Comparison of ENCODE assay signal across 14 mouse cellular contexts in genomic region chr14:102811022-102811421, GRCm38 (mm10).
DNase-seq lines count a peak whose midpoint lies in the region; ATAC-seq and TF ChIP-seq lines count a peak whose summit lies in the region.
"Had no signal": no experiment of that assay in that cellular context is flagged by ENCODE, and none has a peak within 500 bp of the region (broad histone marks: within the 10 kb centered on the region; RNA-seq: fewer than 3 reads in every experiment).

No protein-coding gene starts in this region.

- H3K4me2 ChIP-seq in heart, embryonic 12.5 days = no peak overlapping the region
- H3K4me2 ChIP-seq in liver, postnatal 0 days (ENCODE audit: low read depth, low read length) = peak overlapping the region; percentile 45
- no peak overlapping the region for H3K4me2 ChIP-seq in liver, embryonic 11.5 days
- no peak overlapping the region for H3K4me2 ChIP-seq in intestine, embryonic 16.5 days (ENCODE audit: low read depth, low read length)
- no peak overlapping the region for H3K4me2 ChIP-seq in stomach, embryonic 15.5 days
- H3K4me2 ChIP-seq: forebrain, embryonic 13.5 days; lung, embryonic 14.5 days had no signal

- H3K27me3 ChIP-seq in heart, embryonic 12.5 days (replicated peaks) = no peaks in the 10 kb centered on the region
- H3K27me3 ChIP-seq in liver, postnatal 0 days (ENCODE audit: insufficient read depth, low read length) = no peaks in the 10 kb centered on the region
- no peaks in the 10 kb centered on the region for H3K27me3 ChIP-seq in liver, embryonic 11.5 days (replicated peaks; ENCODE audit: control insufficient read depth, insufficient read depth, low read length)
- H3K27me3 ChIP-seq in intestine, embryonic 16.5 days (replicated peaks; ENCODE audit: control insufficient read depth, insufficient read depth, low read length) = no peaks in the 10 kb centered on the region
- H3K27me3 ChIP-seq in stomach, embryonic 15.5 days (replicated peaks) = no peaks in the 10 kb centered on the region
- H3K27me3 ChIP-seq: forebrain, embryonic 13.5 days had no signal

- peaks cover 19% of the 10 kb centered on the region for H3K4me1 ChIP-seq in heart, embryonic 12.5 days (replicated peaks)
- H3K4me1 ChIP-seq in liver, postnatal 0 days (ENCODE audit: insufficient read depth) = peaks cover 13% of the 10 kb centered on the region
- no peaks in the 10 kb centered on the region for H3K4me1 ChIP-seq in liver, embryonic 11.5 days (replicated peaks; ENCODE audit: control insufficient read depth, insufficient read depth, low read length)
- H3K4me1 ChIP-seq in intestine, embryonic 16.5 days (ENCODE audit: control insufficient read depth, insufficient read depth, low read length) = peaks cover 4% of the 10 kb centered on the region
- 0 out of 2 replicates have a peak, but pooled peaks cover 3% of the 10 kb centered on the region for H3K4me1 ChIP-seq in stomach, embryonic 15.5 days
- H3K4me1 ChIP-seq: forebrain, embryonic 13.5 days had no signal

- WGBS in heart, embryonic 12.5 days = 61% methylated on average over 5 of the region's 5 CpGs
- 34% methylated on average over 5 of the region's 5 CpGs for WGBS in liver, postnatal 0 days (ENCODE audit: insufficient replicate concordance)
- WGBS in liver, embryonic 11.5 days = 52% methylated on average over 5 of the region's 5 CpGs
- 56% methylated on average over 5 of the region's 5 CpGs for WGBS in intestine, embryonic 16.5 days
- 53% methylated on average over 5 of the region's 5 CpGs for WGBS in stomach, embryonic 15.5 days

- no peak overlapping the region for H3K4me3 ChIP-seq in heart, embryonic 12.5 days
- no peak overlapping the region for H3K4me3 ChIP-seq in liver, postnatal 0 days (ENCODE audit: low read depth, low read length)
- no peak overlapping the region for H3K4me3 ChIP-seq in liver, embryonic 11.5 days (ENCODE audit: low read depth, low read length)
- no peak overlapping the region for H3K4me3 ChIP-seq in intestine, embryonic 16.5 days (ENCODE audit: low read length)
- no peak overlapping the region for H3K4me3 ChIP-seq in stomach, embryonic 15.5 days (replicated peaks)
- H3K4me3 ChIP-seq: forebrain, embryonic 13.5 days had no signal

- peak; percentile 86 for DNase-seq in heart, adult 11 months
- DNase-seq in liver, postnatal 0 days = no peak
- DNase-seq in liver, embryonic 11.5 days (ENCODE audit: low spot score) = no peak
- DNase-seq in thymus, postnatal 25 days = no peak
- no peak for DNase-seq in right cerebral cortex, postnatal 25 days
- DNase-seq: adrenal gland, adult 2 months; cerebellum, postnatal 10 days; layer of hippocampus, adult 9-11 months had no signal

- no peak for ATAC-seq in heart, embryonic 12.5 days (ENCODE audit: insufficient number of reproducible peaks, low FRiP score)
- no peak for ATAC-seq in liver, postnatal 0 days
- no peak for ATAC-seq in liver, embryonic 11.5 days (replicated peaks; ENCODE audit: low FRiP score)
- ATAC-seq in intestine, embryonic 16.5 days = no peak
- ATAC-seq in stomach, embryonic 15.5 days (ENCODE audit: insufficient read depth, low FRiP score, low read depth) = no peak
- ATAC-seq: forebrain, embryonic 13.5 days; hindbrain, postnatal 0 days had no signal

- TF ChIP-seq EP300 in liver, postnatal 0 days (IDR thresholded peaks at IDR 0.05; ENCODE audit: low read depth) = no peak

- H3K36me3 ChIP-seq in heart, embryonic 12.5 days = no peaks in the 10 kb centered on the region
- no peaks in the 10 kb centered on the region for H3K36me3 ChIP-seq in liver, postnatal 0 days (replicated peaks; ENCODE audit: insufficient read depth, low read length)
- no peaks in the 10 kb centered on the region for H3K36me3 ChIP-seq in liver, embryonic 11.5 days (ENCODE audit: control insufficient read depth, insufficient read depth, low read length)
- no peaks in the 10 kb centered on the region for H3K36me3 ChIP-seq in intestine, embryonic 16.5 days (ENCODE audit: control insufficient read depth, insufficient read depth, low read length)
- H3K36me3 ChIP-seq in stomach, embryonic 15.5 days = no peaks in the 10 kb centered on the region

- no peak for TF ChIP-seq CTCF in liver, postnatal 0 days (IDR thresholded peaks at IDR 0.05; ENCODE audit: low read depth)

- H3K9ac ChIP-seq in heart, embryonic 12.5 days = no peak overlapping the region
- no peak overlapping the region for H3K9ac ChIP-seq in liver, postnatal 0 days (replicated peaks)
- no peak overlapping the region for H3K9ac ChIP-seq in liver, embryonic 11.5 days (ENCODE audit: low read depth, low read length)
- H3K9ac ChIP-seq in intestine, embryonic 16.5 days (ENCODE audit: low read depth, low read length) = no peak overlapping the region
- H3K9ac ChIP-seq in stomach, embryonic 15.5 days = no peak overlapping the region
- H3K9ac ChIP-seq: forebrain, embryonic 13.5 days; lung, embryonic 14.5 days had no signal

- H3K9me3 ChIP-seq in heart, embryonic 12.5 days (replicated peaks) = no peaks in the 10 kb centered on the region
- H3K9me3 ChIP-seq in liver, postnatal 0 days (ENCODE audit: low read length) = no peaks in the 10 kb centered on the region
- no peaks in the 10 kb centered on the region for H3K9me3 ChIP-seq in liver, embryonic 11.5 days (ENCODE audit: control insufficient read depth, low read length)
- H3K9me3 ChIP-seq in intestine, embryonic 16.5 days (ENCODE audit: control insufficient read depth, low read length) = no peaks in the 10 kb centered on the region
- no peaks in the 10 kb centered on the region for H3K9me3 ChIP-seq in stomach, embryonic 15.5 days
- H3K9me3 ChIP-seq: forebrain, embryonic 13.5 days had no signal

- H3K27ac ChIP-seq in heart, embryonic 12.5 days (ENCODE audit: poor library complexity, severe bottlenecking) = no peak overlapping the region
- peak overlapping the region; percentile 71 for H3K27ac ChIP-seq in liver, postnatal 0 days (ENCODE audit: low read depth)
- no peak overlapping the region for H3K27ac ChIP-seq in liver, embryonic 11.5 days (ENCODE audit: low read depth, low read length)
- H3K27ac ChIP-seq in intestine, embryonic 16.5 days (ENCODE audit: low read length) = peak overlapping the region; percentile 85; the same call in 1 of the 2 replicates
- H3K27ac ChIP-seq in stomach, embryonic 15.5 days = peak overlapping the region; percentile 78; the same call in 1 of the 2 replicates
- H3K27ac ChIP-seq: forebrain, embryonic 13.5 days; hindbrain, postnatal 0 days had no signal

Comparison
In these comparisons a context has a peak if more than half of its experiments do, and no peak if none do; other contexts are left out.
1. H3K27ac ChIP-seq: peak in liver, postnatal 0 days (single experiment), intestine, embryonic 16.5 days (single experiment) and stomach, embryonic 15.5 days (single experiment); none in heart, embryonic 12.5 days (single experiment) and liver, embryonic 11.5 days (single experiment).